ENCODE assay signal across 8 mouse cellular contexts in the genomic region with DNA sequence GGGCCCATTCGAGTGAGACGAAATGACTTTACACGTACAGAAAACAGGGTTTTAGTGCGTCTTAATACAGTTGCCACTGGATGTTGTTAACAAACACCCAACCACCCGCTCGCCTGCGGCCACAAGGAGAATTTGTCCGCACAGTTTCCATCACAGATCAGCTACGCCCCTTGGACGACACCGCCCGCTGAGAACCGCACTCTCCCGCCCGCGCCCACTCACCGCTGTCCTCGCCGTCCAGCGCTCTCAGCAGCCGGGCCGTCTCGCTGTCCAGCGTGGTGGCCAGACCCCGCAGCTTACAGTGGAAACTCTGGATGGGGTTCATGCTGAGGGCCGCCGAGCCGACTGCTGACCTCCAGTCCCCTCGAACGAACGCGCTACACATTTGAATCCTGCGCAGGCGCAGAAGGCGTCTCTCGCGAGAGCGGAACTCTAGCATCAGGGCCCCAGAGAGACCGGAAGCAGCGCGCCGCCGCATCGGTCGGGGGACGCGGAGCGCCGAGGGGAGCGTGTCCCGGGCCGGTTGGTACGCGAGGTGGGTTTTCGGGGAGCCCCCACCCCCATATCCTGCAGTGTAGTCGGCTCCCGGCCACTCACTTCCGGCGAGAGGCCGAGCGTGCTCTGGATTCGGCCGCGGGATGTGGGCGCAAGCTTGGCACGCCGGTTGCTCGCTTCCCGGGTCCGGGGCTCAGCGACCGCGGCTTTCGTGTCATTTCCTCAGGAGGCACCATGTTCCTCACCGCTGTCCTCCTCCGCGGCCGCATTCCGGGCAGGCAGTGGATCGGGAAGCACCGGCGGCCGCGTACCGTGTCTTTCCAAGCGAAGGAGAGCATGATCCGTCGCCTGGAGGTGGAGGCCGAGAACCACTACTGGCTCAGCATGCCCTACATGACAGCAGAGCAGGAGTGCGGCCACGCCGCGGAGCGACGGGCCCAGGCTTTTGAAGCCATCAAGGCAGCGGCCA. TPM values are rescaled to one million over a fixed set of nuclear protein-coding genes. Genes with fewer than 3 reads are reported as not detected.
DNase-seq lines count a peak whose midpoint lies in the region; ATAC-seq lines count a peak whose summit lies in the region.

A gene (minus strand): TSS at position 398 of the 964 bp plus-strand sequence.
A gene (plus strand): TSS at position 447 of the 964 bp plus-strand sequence.

- peak within 1 kb of the TSS; percentile 80 to 90 for H3K27ac ChIP-seq in heart, embryonic 14.5 days (replicated peaks in 1 of 2; ENCODE audit: control insufficient read depth in 1 of 2, insufficient read depth in 1 of 2, low read depth in 2 of 2, low read length in 2 of 2)
- peak within 1 kb of the TSS; percentile 90 for H3K27ac ChIP-seq in liver, embryonic 13.5 days
- peak within 1 kb of the TSS; percentile 91 for H3K27ac ChIP-seq in stomach, embryonic 16.5 days (ENCODE audit: low read length)

- peak; percentile 94 for ATAC-seq in erythroid progenitor cell, adult 5-6 weeks (replicated peaks; ENCODE audit: low FRiP score, poor library complexity, severe bottlenecking)
- ATAC-seq in heart, embryonic 14.5 days (ENCODE audit: insufficient number of reproducible peaks, insufficient read depth, low FRiP score, low read depth), result peak; percentile 91
- peak; percentile 95 for ATAC-seq in liver, embryonic 13.5 days (ENCODE audit: low read depth)
- ATAC-seq in stomach, embryonic 16.5 days (ENCODE audit: insufficient read depth, low FRiP score), result peak; percentile 97

- peak within 1 kb of the TSS; percentile 75 to 87 for H3K4me3 ChIP-seq in heart, embryonic 14.5 days (ENCODE audit: control insufficient read depth in 1 of 2, insufficient read depth in 1 of 2, low read depth in 1 of 2, low read length in 2 of 2)
- peak within 1 kb of the TSS; percentile 90 for H3K4me3 ChIP-seq in liver, embryonic 13.5 days (replicated peaks)
- H3K4me3 ChIP-seq in stomach, embryonic 16.5 days (replicated peaks; ENCODE audit: low read length), result peak within 1 kb of the TSS; percentile 68

- H3K9me3 ChIP-seq in heart, embryonic 14.5 days (ENCODE audit: control insufficient read depth, low read length), result no peaks in the 10 kb centered on the region
- no peaks in the 10 kb centered on the region for H3K9me3 ChIP-seq in liver, embryonic 13.5 days (replicated peaks)
- no peaks in the 10 kb centered on the region for H3K9me3 ChIP-seq in stomach, embryonic 16.5 days (replicated peaks; ENCODE audit: control insufficient read depth, low read length)

- peak; percentile 92 for DNase-seq in CD4-positive helper T cell, adult 2 months (ENCODE audit: low read depth, low spot score)
- DNase-seq in brain, embryonic 18.5 days (ENCODE audit: low read depth, low spot score), result peak; percentile 75
- peak; percentile 96 for DNase-seq in kidney, postnatal 14 days
- peak; percentile 89 for DNase-seq in liver, embryonic 13.5 days
- DNase-seq in neural tube, embryonic 10.5 days (ENCODE audit: extremely low spot score, low spot score), result peak; percentile 97

- H3K4me2 ChIP-seq in heart, embryonic 14.5 days (ENCODE audit: low read length), result peak within 1 kb of the TSS; percentile 80
- peak within 1 kb of the TSS; percentile 90 for H3K4me2 ChIP-seq in liver, embryonic 13.5 days
- peak within 1 kb of the TSS; percentile 83 for H3K4me2 ChIP-seq in stomach, embryonic 16.5 days (ENCODE audit: low read depth, low read length)

- H3K4me1 ChIP-seq in heart, embryonic 14.5 days (ENCODE audit: control insufficient read depth in 2 of 2, insufficient read depth in 2 of 2, low read length in 2 of 2), result peaks cover 0 to 9% of the 10 kb centered on the region in 2 experiments; a peak in 2 of 4 replicates
- peaks cover 34% of the 10 kb centered on the region for H3K4me1 ChIP-seq in liver, embryonic 13.5 days (replicated peaks)
- peaks cover 17% of the 10 kb centered on the region for H3K4me1 ChIP-seq in stomach, embryonic 16.5 days (ENCODE audit: control insufficient read depth, insufficient read depth, low read length)

- WGBS in heart, embryonic 14.5 days, result under 1% methylated on average over 95 of the region's 96 CpGs
- WGBS in liver, embryonic 13.5 days (ENCODE audit: insufficient replicate concordance), result under 1% methylated on average over 96 of the region's 96 CpGs
- under 1% methylated on average over 96 of the region's 96 CpGs for WGBS in stomach, embryonic 16.5 days

- H3K9ac ChIP-seq in heart, embryonic 14.5 days (ENCODE audit: low read length), result peak within 1 kb of the TSS; percentile 85
- peak within 1 kb of the TSS; percentile 95 for H3K9ac ChIP-seq in liver, embryonic 13.5 days
- peak within 1 kb of the TSS; percentile 90 for H3K9ac ChIP-seq in stomach, embryonic 16.5 days (ENCODE audit: low read length)

- H3K36me3 ChIP-seq in heart, embryonic 14.5 days (ENCODE audit: control insufficient read depth, insufficient read depth, low read length), result peaks cover 21% of the 10 kb centered on the region
- H3K36me3 ChIP-seq in liver, embryonic 13.5 days, result peaks cover 28% of the 10 kb centered on the region
- H3K36me3 ChIP-seq in stomach, embryonic 16.5 days (ENCODE audit: control insufficient read depth, insufficient read depth, low read length), result no peaks in the 10 kb centered on the region

- no peaks in the 10 kb centered on the region for H3K27me3 ChIP-seq in heart, embryonic 14.5 days (ENCODE audit: control insufficient read depth, insufficient read depth, low read length)
- no peaks in the 10 kb centered on the region for H3K27me3 ChIP-seq in liver, embryonic 13.5 days
- H3K27me3 ChIP-seq in stomach, embryonic 16.5 days (ENCODE audit: control insufficient read depth, insufficient read depth, low read length), result no peaks in the 10 kb centered on the region

RNA-seq across cellular contexts. Expression of the first gene that starts in this region (rescaled TPM):
- total RNA-seq in erythroid progenitor cell, adult 5-6 weeks (2015; ENCODE audit: low replicate concordance), result 41.4 and 45.3 TPM in 2 replicates
- 88.2 and 89.0 TPM in 2 replicates for total RNA-seq in erythroid progenitor cell, adult 5-6 weeks (2017; ENCODE audit: low replicate concordance)
- 21.6 and 24.5 TPM in 2 replicates for polyA plus RNA-seq in heart, embryonic 14.5 days (2014; fragmentation: Nextera tagmentation; extraction: Ambion mirVana)
- 22.0 and 25.7 TPM in 2 replicates for polyA plus RNA-seq in liver, embryonic 13.5 days (2015; fragmentation: Nextera tagmentation; extraction: Ambion mirVana)
- 27.7 and 28.0 TPM in 2 replicates for polyA plus RNA-seq in stomach, embryonic 16.5 days (2015; fragmentation: Nextera tagmentation; extraction: Ambion mirVana)

RNA-seq across cellular contexts. Expression of the second gene that starts in this region (rescaled TPM):
- 35.7 and 70.0 TPM in 2 replicates for total RNA-seq in erythroid progenitor cell, adult 5-6 weeks (2015; ENCODE audit: low replicate concordance)
- total RNA-seq in erythroid progenitor cell, adult 5-6 weeks (2017; ENCODE audit: low replicate concordance), result 7.9 and 67.3 TPM in 2 replicates
- polyA plus RNA-seq in heart, embryonic 14.5 days (2014; fragmentation: Nextera tagmentation; extraction: Ambion mirVana), result 148 and 155 TPM in 2 replicates
- polyA plus RNA-seq in liver, embryonic 13.5 days (2015; fragmentation: Nextera tagmentation; extraction: Ambion mirVana), result 172 and 185 TPM in 2 replicates
- 157 and 167 TPM in 2 replicates for polyA plus RNA-seq in stomach, embryonic 16.5 days (2015; fragmentation: Nextera tagmentation; extraction: Ambion mirVana)

Comparison
In these comparisons a context has a peak if more than half of its experiments do, and no peak if none do; other contexts are left out.
1. Peak in every context shown above with its lines: DNase-seq, ATAC-seq, H3K4me3 ChIP-seq and H3K27ac ChIP-seq.